Mouse (Mus musculus) liver, embryonic 16.5 days (tissue): ENCODE measurements around the gene Plekhs1. TPM values are rescaled to one million over a fixed set of nuclear protein-coding genes. Genes with fewer than 3 reads are reported as not detected.

Experiments
- ATAC-seq: fragments of 200-750 bp; cut with Nextera tagmentation; 2 replicates; pipeline ENCODE4 v1.8.0; 2017; ENCODE audit warnings: low read depth, mild to moderate bottlenecking, moderate number of reproducible peaks, moderate library complexity
- H3K27ac ChIP-seq: fragments of 300-500 bp; sonication (generic); 2 replicates; pipeline ENCODE4 v1.5.1; 2014; ENCODE audit warnings: mild to moderate bottlenecking, low read length
- H3K27me3 ChIP-seq: fragments of 300-500 bp; sonication (generic); 2 replicates; pipeline ENCODE4 v1.6.1; 2014; ENCODE audit warnings: low read depth, low read length, mixed read lengths; ENCODE audit not compliant: control insufficient read depth, insufficient read depth
- H3K36me3 ChIP-seq: fragments of 300-500 bp; sonication (generic); 2 replicates; pipeline ENCODE4 v1.6.1; 2014; ENCODE audit warnings: mild to moderate bottlenecking; ENCODE audit not compliant: control insufficient read depth, insufficient read depth
- H3K4me1 ChIP-seq: fragments of 300-500 bp; sonication (generic); 2 replicates; pipeline ENCODE4 v1.6.1; 2014; ENCODE audit warnings: low read depth, low read length, mixed read lengths; ENCODE audit not compliant: control insufficient read depth
- H3K4me2 ChIP-seq: fragments of 300-500 bp; sonication (generic); 2 replicates; pipeline ENCODE4 v1.6.1; 2014; ENCODE audit warnings: low read depth, low read length, mixed read lengths
- H3K4me3 ChIP-seq: fragments of 300-500 bp; sonication (generic); 2 replicates; pipeline ENCODE4 v1.5.1; 2014; ENCODE audit warnings: low read depth, mild to moderate bottlenecking, low read length
- H3K9ac ChIP-seq: fragments of 300-500 bp; sonication (generic); 2 replicates; pipeline ENCODE4 v1.6.1; 2014; ENCODE audit warnings: low read depth, low read length
- H3K9me3 ChIP-seq: fragments of 300-500 bp; sonication (generic); replicated peaks from 2 replicates; pipeline ENCODE4 v1.6.1; 2016; ENCODE audit warnings: low read length; ENCODE audit not compliant: control insufficient read depth
- WGBS: fragments of 180-500 bp; shearing (Covaris S2); extraction: QIAGEN DNeasy Blood & Tissue Kit; methylation state at CpG from one replicate; pipeline ENCODE4 v1.1.7; 2014; ENCODE audit not compliant: insufficient replicate concordance; 5-methylcytosine and 5-hydroxymethylcytosine counted together
- polyA plus RNA-seq: library from polyadenylated mRNA; unstranded; fragments of >200 nt; fragmentation: Nextera tagmentation; extraction: Ambion mirVana; gene quantifications from 2 replicates; pipeline ENCODE4 v1.2.1, GENCODE M21; 2015

Plekhs1 gene
- polyA plus RNA-seq, result 0.07 TPM in 1 of 2 replicates, not detected in the other

DNA sequence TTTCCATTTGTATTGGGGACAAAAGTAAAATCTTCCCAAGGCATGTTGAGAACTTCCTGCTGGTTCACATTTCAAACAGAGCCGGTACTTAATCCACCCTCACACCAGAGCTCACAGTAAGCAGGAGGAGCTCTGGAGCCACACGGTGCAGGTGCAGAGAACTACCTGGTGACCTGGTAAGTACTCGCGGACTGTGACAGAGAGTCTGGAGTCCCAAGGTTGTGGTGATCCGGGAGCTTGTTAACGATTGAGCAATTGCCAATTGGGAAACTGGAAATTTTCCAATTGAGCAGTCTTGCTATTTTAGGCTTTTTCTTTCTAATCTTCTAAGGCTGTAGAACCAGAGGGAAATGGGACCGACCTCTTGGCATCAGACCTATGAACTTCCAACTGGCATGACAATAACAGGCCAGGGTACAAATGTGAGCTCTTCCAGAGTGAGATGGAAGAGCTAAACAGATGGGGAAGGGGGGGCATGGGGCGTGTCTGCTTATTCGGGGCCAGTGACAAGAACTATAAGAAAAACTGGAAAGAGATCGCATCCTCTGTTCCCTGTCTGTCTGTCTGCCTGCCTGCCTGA is at the start of gene Plekhs1:
TSS of gene Plekhs1 (plus strand) at position 119 of the 580 bp plus-strand sequence.
- Histone ChIP-seq H3K4me1 (no peaks in the 10 kb centered on the region; the same call in 1 of the 2 replicates), H3K9ac (no peak within 1 kb of the TSS; the same call in 1 of the 2 replicates), H3K4me3 (no peak within 1 kb of the TSS), H3K27me3 (no peaks in the 10 kb centered on the region), H3K27ac (no peak within 1 kb of the TSS), H3K4me2 (no peak within 1 kb of the TSS), H3K9me3 (no peaks in the 10 kb centered on the region), H3K36me3 (no peaks in the 10 kb centered on the region)
- ATAC-seq, result no peak
- 55% methylated on average over 10 of the region's 10 CpGs for WGBS

DNA sequence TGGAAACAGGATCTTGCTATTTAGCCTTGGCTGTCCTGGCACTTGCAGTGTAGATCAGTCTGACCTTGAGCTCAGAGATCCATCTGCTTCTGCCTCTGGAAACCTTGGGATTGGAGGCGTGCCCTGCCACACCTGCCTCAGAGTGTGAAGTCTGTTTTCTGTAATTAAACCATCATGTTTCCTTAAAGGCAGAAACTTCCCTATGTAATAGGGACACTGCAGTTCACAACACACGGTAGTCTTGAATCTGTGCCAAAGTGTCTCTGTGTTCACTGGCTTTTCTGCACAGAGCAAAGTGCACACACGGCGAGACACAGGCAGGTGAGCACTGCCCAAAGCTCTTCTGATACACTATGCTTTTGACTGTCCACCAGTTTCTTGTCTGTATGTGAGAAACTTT is 43.0 kb upstream of the Plekhs1 start:
- Histone ChIP-seq H3K27me3 (no peaks in the 10 kb centered on the region), H3K4me2 (no peak overlapping the region), H3K9me3 (no peaks in the 10 kb centered on the region), H3K36me3 (no peaks in the 10 kb centered on the region; the same call in 1 of the 2 replicates), H3K27ac (no peak overlapping the region), H3K9ac (no peak overlapping the region), H3K4me1 (no peaks in the 10 kb centered on the region), H3K4me3 (no peak overlapping the region)
- WGBS, result 70% methylated on average over 4 of the region's 4 CpGs
- no peak for ATAC-seq

DNA sequence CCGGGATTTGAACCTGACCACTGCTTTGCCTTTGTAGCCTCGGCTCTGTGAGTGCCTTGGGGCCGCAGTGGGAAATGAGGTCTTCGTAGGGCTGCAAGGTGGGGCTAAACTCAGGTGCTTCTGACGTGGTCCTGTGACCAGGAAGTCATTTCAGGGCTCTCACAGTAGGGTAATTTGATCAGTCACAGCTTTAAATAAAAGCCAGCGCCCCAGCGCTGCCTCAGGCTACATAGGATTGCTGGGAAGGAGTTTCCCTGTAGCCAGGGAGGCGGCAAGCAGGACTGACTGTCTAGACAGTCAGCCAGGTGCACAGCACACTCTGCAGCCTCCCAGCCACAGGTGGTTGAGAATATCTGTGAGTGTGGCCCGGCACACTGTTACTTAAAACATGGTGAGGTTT is 42.0 kb upstream of the Plekhs1 start:
- WGBS, result 72% methylated on average over 9 of the region's 9 CpGs
- Histone ChIP-seq H3K9me3 (no peaks in the 10 kb centered on the region), H3K36me3 (no peaks in the 10 kb centered on the region; the same call in 1 of the 2 replicates), H3K4me2 (no peak overlapping the region), H3K4me3 (no peak overlapping the region), H3K4me1 (no peaks in the 10 kb centered on the region), H3K27me3 (no peaks in the 10 kb centered on the region), H3K27ac (no peak overlapping the region), H3K9ac (no peak overlapping the region)
- no peak for ATAC-seq

DNA sequence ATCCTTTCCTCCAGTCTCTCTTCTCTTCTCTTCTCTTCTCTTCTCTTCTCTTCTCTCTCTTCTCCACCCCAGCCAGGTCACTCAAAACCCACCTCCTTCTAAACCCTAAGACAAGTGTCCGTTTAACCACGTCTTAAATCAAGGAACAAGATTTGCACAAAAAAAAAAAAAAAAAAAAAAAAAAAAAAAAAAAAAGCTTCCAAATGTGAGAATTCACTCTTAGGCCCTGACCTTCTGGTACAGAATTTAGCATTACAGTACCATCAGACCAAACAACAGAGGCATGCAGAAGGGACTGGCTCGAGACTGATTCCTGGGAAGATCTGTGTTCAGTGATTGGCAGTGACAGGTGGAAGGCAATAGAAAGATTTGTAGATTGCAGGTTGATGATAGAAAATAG is 41.1 kb upstream of the Plekhs1 start:
- H3K4me2 ChIP-seq, result no peak overlapping the region
- H3K9ac ChIP-seq, result no peak overlapping the region
- no peaks in the 10 kb centered on the region; the same call in 1 of the 2 replicates for H3K36me3 ChIP-seq
- H3K4me3 ChIP-seq, result no peak overlapping the region
- H3K4me1 ChIP-seq, result no peaks in the 10 kb centered on the region
- no peak for ATAC-seq
- no peaks in the 10 kb centered on the region for H3K9me3 ChIP-seq
- no peaks in the 10 kb centered on the region for H3K27me3 ChIP-seq
- 84% methylated on average over 3 of the region's 3 CpGs for WGBS
- H3K27ac ChIP-seq, result no peak overlapping the region

DNA sequence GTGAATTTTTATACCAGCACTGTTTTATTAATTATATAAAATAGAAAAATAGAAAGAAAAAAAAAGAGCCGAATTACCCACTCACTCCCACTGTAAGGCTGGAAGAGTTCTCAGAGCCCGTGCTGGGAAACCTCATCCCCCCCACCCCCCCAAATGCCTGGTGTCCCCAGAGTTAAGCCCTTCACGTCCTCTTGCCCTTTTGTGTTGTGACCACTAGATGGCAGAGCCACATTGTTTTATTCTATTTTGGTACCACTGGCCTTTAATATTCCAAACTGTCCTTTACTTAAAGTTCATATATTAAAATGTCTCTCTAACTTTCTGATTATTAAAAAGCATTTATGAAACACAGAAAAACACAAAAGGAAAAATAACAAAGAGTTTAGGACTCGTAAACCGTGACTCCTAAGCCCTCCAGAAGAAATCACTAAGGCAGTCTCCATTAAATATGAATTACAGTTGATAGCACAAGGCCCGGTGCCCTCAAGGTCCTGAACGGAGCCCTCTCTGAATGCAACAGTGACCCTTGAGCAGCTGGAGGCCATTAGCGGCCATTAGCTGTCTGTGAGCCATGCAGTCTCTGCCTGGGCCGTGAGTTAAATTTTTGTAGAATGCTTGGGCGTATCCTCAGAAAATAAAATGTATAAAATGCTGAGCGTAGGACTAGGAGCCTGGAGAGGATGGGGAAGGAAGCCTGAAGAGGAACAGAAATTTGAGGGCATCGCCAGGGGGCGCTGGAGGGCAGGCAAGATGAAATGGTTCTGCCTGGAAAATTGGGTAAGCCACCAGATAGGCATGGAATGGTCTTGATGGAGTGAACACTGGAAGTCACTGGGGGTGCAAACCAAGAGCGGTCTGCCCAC is 38.7 kb upstream of the Plekhs1 start:
- no peak overlapping the region for H3K4me3 ChIP-seq
- no peak for ATAC-seq
- no peaks in the 10 kb centered on the region for H3K4me1 ChIP-seq
- no peak overlapping the region for H3K27ac ChIP-seq
- WGBS, result 44% methylated on average over 14 of the region's 14 CpGs
- H3K36me3 ChIP-seq, result no peaks in the 10 kb centered on the region; the same call in 1 of the 2 replicates
- H3K27me3 ChIP-seq, result no peaks in the 10 kb centered on the region
- H3K4me2 ChIP-seq, result no peak overlapping the region
- H3K9me3 ChIP-seq, result no peaks in the 10 kb centered on the region
- no peak overlapping the region for H3K9ac ChIP-seq

DNA sequence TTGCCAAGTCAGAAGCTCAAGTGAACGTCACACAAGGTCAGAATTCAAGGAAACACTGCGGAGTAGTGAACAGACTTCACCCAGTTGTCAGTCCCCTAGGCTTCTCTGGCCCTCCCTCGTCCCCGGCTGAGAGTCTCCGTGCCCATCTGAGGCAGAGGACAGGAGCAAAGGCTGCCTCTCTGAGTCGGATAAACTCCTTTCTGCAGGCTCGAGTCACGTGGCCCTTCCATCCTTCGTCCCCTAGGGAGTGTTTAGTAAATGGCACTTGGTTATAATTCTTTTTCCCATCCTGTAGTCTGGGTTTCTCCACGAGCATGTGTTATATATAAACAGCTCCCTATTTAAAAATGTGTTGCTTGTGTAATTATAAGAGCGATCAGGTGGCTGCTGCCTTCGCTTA is 38.1 kb upstream of the Plekhs1 start:
- no peak overlapping the region for H3K27ac ChIP-seq
- no peak for ATAC-seq
- 75% methylated on average over 12 of the region's 12 CpGs for WGBS

DNA sequence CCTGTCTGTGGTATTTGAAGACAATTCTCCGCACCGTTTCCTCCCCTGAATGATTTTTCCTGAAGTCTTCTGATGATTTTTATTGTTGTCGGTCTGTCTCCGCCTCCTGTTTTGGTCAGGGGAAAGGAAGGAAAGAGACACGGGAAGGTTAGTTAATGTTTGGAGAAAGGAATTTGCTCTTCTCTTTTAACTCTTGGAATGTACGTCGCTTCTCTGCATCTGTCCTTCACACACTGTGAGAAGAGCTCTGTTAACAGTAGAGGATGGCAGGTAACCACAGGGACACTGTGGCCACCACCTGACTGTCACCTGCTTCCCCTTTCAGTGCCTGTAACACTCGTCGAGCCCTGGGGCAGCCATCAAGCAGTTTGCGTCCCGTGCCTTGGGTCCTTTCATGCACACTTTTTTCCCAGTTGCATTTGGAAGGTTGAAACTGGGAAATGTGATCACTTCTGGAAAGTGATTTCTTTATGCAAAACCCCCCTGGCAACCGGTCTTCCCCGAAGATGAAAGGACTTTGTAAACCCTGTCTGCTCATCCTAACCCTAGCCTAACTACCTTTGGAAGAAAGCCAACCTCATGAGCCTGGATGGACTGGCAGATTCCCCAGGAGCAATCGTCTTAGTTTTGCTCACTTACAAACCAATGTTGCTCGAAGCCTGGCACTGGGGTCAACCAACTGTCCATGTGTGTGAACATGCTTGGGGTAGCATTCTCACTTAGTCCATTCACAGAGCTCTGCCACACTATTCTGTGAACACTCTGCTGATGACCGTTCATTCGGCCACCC is 36.6 kb upstream of the Plekhs1 start:
- no peak overlapping the region for H3K27ac ChIP-seq
- H3K4me3 ChIP-seq, result no peak overlapping the region
- no peaks in the 10 kb centered on the region; the same call in 1 of the 2 replicates for H3K36me3 ChIP-seq
- ATAC-seq, result no peak
- no peaks in the 10 kb centered on the region for H3K27me3 ChIP-seq
- no peak overlapping the region for H3K9ac ChIP-seq
- H3K9me3 ChIP-seq, result no peaks in the 10 kb centered on the region
- 77% methylated on average over 17 of the region's 17 CpGs for WGBS
- no peaks in the 10 kb centered on the region for H3K4me1 ChIP-seq
- no peak overlapping the region for H3K4me2 ChIP-seq

More for the DNA sequence above, 38.1 kb upstream of the Plekhs1 start:
- H3K4me2 ChIP-seq, result no peak overlapping the region
- no peaks in the 10 kb centered on the region; the same call in 1 of the 2 replicates for H3K36me3 ChIP-seq
- H3K4me1 ChIP-seq, result no peaks in the 10 kb centered on the region
- H3K9me3 ChIP-seq, result no peaks in the 10 kb centered on the region
- no peaks in the 10 kb centered on the region for H3K27me3 ChIP-seq
- H3K9ac ChIP-seq, result no peak overlapping the region
- no peak overlapping the region for H3K4me3 ChIP-seq

DNA sequence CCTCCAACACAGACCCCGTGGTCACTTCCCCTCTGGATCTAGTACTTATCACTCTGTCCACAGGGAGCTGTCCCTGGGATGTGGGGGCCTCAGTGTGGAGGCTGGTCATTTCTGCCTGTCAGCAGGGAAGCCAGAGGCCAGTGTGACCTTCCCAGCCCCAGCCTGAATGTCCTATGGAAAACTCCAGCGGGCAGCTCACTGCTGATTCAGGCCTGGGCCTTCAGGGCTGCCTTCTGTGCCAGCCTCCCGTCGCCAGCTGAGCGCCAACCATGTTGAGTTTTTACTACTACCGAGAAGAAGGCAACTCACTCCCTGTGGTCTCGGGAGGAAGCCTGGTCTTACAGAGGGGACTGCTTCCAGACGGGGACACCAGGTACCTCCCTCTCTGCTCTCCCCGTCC is 35.9 kb upstream of the Plekhs1 start:
- H3K4me1 ChIP-seq, result no peaks in the 10 kb centered on the region
- H3K9ac ChIP-seq, result no peak overlapping the region
- no peak overlapping the region for H3K4me3 ChIP-seq
- H3K36me3 ChIP-seq, result no peaks in the 10 kb centered on the region; the same call in 1 of the 2 replicates
- WGBS, result 71% methylated on average over 9 of the region's 9 CpGs
- H3K27me3 ChIP-seq, result no peaks in the 10 kb centered on the region
- no peak overlapping the region for H3K4me2 ChIP-seq
- no peaks in the 10 kb centered on the region for H3K9me3 ChIP-seq
- no peak overlapping the region for H3K27ac ChIP-seq
- no peak for ATAC-seq
